Mouse (Mus musculus): Measurements from ENCODE around the gene Lyrm7. TPM values are rescaled to one million over a fixed set of nuclear protein-coding genes. Genes with fewer than 3 reads are reported as not detected.
A peak's percentile ranks its signal among the peaks of the same experiment; 100 is the strongest.

Lyrm7 gene
- polyA plus RNA-seq, 1 experiment from 2014 or later = 25.7 TPM

DNA sequence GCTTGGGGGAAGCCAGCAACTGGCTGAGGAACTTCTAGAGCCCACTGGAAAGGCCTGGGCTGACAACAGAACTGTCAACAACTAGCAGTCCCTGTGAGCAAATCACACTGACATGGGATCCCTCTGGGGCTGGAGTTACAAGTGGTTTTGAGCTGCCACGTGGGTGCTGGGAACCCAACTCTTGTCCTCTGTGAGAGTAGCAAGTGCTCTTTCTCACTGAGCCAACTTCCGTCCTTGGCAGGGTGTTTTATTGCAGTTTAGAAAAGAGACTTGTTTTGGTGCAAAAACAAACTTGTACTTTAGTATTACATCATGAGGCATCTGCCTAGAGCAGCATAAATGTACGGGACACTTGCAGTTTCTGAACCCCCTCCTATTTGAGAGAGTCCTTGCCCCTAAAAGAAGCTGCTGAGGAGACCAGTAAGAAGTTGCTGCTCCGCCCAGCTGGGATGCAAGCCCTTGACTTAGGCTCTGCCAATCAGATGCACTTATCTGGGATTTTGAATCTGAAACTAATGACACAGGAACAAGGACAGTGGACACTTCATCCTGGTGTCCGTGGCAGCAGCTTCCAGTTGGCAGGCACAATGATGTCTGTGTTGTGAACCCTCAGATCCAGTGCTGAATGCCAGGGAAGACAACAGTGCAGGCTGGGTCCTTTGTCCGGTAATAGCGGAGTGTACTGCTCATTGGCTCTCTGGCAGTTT, 11.3 kb upstream of the Lyrm7 start:
- no peak overlapping the region for H3K9ac ChIP-seq (ENCODE audit: low read length)

GRCm38 (mm10) chr11:54869318-54869717, 8.6 kb upstream of the Lyrm7 start:
- Histone ChIP-seq H3K36me3 (ENCODE audit: control insufficient read depth, insufficient read depth) (peaks cover 34% of the 10 kb centered on the region), H3K27me3 (ENCODE audit: control insufficient read depth, insufficient read depth, low read length) (no peaks in the 10 kb centered on the region), H3K4me1 (ENCODE audit: control insufficient read depth, insufficient read depth, low read length) (peaks cover 17% of the 10 kb centered on the region), H3K9ac (ENCODE audit: low read length) (no peak overlapping the region), H3K4me3 (ENCODE audit: low read length) (no peak overlapping the region), H3K4me2 (ENCODE audit: low read depth, low read length) (no peak overlapping the region), H3K9me3 (replicated peaks; ENCODE audit: control insufficient read depth, low read length) (no peaks in the 10 kb centered on the region), H3K27ac (ENCODE audit: low read length) (no peak overlapping the region)
- ATAC-seq (replicated peaks; ENCODE audit: extremely low read depth, insufficient read depth, low FRiP score) = no peak
- 80% methylated on average over 3 of the region's 3 CpGs for WGBS

More for the DNA sequence above, 11.3 kb upstream of the Lyrm7 start:
- H3K4me1 ChIP-seq (ENCODE audit: control insufficient read depth, insufficient read depth, low read length) = peaks cover 17% of the 10 kb centered on the region
- no peak for ATAC-seq (replicated peaks; ENCODE audit: extremely low read depth, insufficient read depth, low FRiP score)
- H3K27me3 ChIP-seq (ENCODE audit: control insufficient read depth, insufficient read depth, low read length) = no peaks in the 10 kb centered on the region
- H3K4me3 ChIP-seq (ENCODE audit: low read length) = no peak overlapping the region
- H3K36me3 ChIP-seq (ENCODE audit: control insufficient read depth, insufficient read depth) = peaks cover 34% of the 10 kb centered on the region
- 76% methylated on average over 7 of the region's 7 CpGs for WGBS
- no peak overlapping the region for H3K27ac ChIP-seq (ENCODE audit: low read length)
- H3K9me3 ChIP-seq (replicated peaks; ENCODE audit: control insufficient read depth, low read length) = no peaks in the 10 kb centered on the region
- no peak overlapping the region for H3K4me2 ChIP-seq (ENCODE audit: low read depth, low read length)

- H3K36me3 ChIP-seq (ENCODE audit: control insufficient read depth, insufficient read depth) = peaks cover 25% of the 10 kb centered on the region
- no peak overlapping the region for H3K4me2 ChIP-seq (ENCODE audit: low read depth, low read length)
- H3K27me3 ChIP-seq (ENCODE audit: control insufficient read depth, insufficient read depth, low read length) = no peaks in the 10 kb centered on the region
- peaks cover 17% of the 10 kb centered on the region for H3K4me1 ChIP-seq (ENCODE audit: control insufficient read depth, insufficient read depth, low read length)
- 70% methylated on average over 2 of the region's 2 CpGs for WGBS
- no peak overlapping the region for H3K9ac ChIP-seq (ENCODE audit: low read length)
- H3K4me3 ChIP-seq (ENCODE audit: low read length) = no peak overlapping the region
- H3K9me3 ChIP-seq (replicated peaks; ENCODE audit: control insufficient read depth, low read length) = no peaks in the 10 kb centered on the region
- H3K27ac ChIP-seq (ENCODE audit: low read length) = peak overlapping the region; percentile 6; the same call in 1 of the 2 replicates
- no peak for ATAC-seq (replicated peaks; ENCODE audit: extremely low read depth, insufficient read depth, low FRiP score)
These were observed 7.7 kb upstream of the Lyrm7 start for GRCm38 (mm10) chr11:54868445-54868844.

- Histone ChIP-seq H3K27me3 (ENCODE audit: control insufficient read depth, insufficient read depth, low read length) (no peaks in the 10 kb centered on the region), H3K27ac (ENCODE audit: low read length) (no peak overlapping the region), H3K4me1 (ENCODE audit: control insufficient read depth, insufficient read depth, low read length) (peaks cover 17% of the 10 kb centered on the region), H3K4me3 (ENCODE audit: low read length) (no peak overlapping the region; the same call in 1 of the 2 replicates), H3K9ac (ENCODE audit: low read length) (no peak overlapping the region; the same call in 1 of the 2 replicates), H3K4me2 (ENCODE audit: low read depth, low read length) (peak overlapping the region; percentile 81), H3K36me3 (ENCODE audit: control insufficient read depth, insufficient read depth) (peaks cover 23% of the 10 kb centered on the region), H3K9me3 (replicated peaks; ENCODE audit: control insufficient read depth, low read length) (no peaks in the 10 kb centered on the region)
- ATAC-seq (replicated peaks; ENCODE audit: extremely low read depth, insufficient read depth, low FRiP score) = no peak
- WGBS = 77% methylated on average over 3 of the region's 3 CpGs
These were observed 7.3 kb upstream of the Lyrm7 start for GRCm38 (mm10) chr11:54867903-54868434.

DNA sequence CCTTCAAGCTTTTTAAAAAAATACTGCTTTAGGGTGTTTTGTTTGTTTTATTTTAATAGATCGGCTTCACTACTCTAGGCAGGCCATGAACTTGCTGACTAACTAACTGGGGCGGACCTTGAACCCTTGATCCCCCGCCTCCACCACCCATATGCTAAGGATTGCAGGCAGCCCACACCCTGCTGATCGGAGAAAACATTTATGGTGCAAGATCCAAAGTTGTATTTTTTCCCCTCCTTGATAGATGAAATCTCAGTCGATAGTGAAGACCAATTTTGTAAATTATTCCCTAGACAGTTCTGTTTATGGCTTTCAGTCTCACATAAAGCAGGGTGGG, 6.3 kb upstream of the Lyrm7 start:
- H3K4me1 ChIP-seq (ENCODE audit: control insufficient read depth, insufficient read depth, low read length) = peaks cover 17% of the 10 kb centered on the region
- peaks cover 19% of the 10 kb centered on the region for H3K36me3 ChIP-seq (ENCODE audit: control insufficient read depth, insufficient read depth)
- H3K4me2 ChIP-seq (ENCODE audit: low read depth, low read length) = peak overlapping the region; percentile 81
- no peaks in the 10 kb centered on the region for H3K27me3 ChIP-seq (ENCODE audit: control insufficient read depth, insufficient read depth, low read length)
- 2% methylated on average over 5 of the region's 5 CpGs for WGBS
- no peak; the same call in 1 of the 2 replicates for ATAC-seq (replicated peaks; ENCODE audit: extremely low read depth, insufficient read depth, low FRiP score)
- no peaks in the 10 kb centered on the region for H3K9me3 ChIP-seq (replicated peaks; ENCODE audit: control insufficient read depth, low read length)
- peak overlapping the region; percentile 96 for H3K9ac ChIP-seq (ENCODE audit: low read length)
- H3K4me3 ChIP-seq (ENCODE audit: low read length) = peak overlapping the region; percentile 86
- peak overlapping the region; percentile 84 for H3K27ac ChIP-seq (ENCODE audit: low read length)

DNA sequence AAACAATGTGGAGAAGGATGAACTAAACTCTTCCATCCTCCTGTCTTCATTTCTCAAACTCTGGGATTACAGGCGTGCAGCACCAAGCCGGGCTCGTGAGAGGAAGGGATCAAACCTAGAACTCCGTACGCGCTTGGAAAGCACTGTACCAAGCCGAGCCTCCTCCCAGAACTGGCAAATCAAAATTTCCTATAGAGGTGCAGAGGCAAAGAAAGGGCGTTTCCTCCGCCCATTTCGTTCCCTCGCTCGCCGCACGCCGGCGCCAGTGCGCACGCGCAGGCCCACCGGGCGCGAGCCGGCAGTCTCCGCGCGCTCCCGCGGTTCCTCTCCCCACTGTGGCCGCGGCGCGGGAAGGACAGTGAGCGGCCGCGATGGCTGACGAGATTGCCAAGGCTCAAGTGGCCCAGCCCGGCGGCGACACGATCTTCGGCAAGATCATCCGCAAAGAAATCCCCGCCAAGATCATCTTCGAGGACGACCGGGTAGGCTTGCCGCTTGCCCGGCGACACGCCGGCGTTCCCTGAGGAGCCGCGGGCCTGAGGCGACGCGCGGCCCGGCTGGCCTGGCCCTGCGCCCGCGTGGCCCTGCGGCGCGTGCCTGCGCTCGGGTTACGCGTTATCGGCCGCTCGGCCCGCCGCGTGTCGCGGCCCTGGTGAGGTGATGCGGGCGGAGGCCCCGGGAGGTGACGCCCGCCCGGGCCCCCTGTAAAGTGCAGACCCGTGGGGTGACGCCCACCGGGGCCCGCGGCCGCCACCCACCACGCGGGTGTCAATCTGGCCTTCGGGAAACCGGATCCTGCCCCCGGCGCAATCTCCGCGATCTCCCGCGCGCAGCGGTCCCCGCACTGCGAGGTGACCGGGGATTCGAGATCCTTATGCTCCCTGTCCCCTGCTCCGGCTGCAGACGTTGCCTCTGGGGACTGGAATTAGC, 5.7 kb upstream of the Lyrm7 start, which contains the start of gene Hint1:
Gene Hint1 (plus strand): TSS at position 265 of the 930 bp plus-strand sequence.
- Histone ChIP-seq H3K4me1 (ENCODE audit: control insufficient read depth, insufficient read depth, low read length) (peaks cover 18% of the 10 kb centered on the region), H3K27me3 (ENCODE audit: control insufficient read depth, insufficient read depth, low read length) (no peaks in the 10 kb centered on the region), H3K4me2 (ENCODE audit: low read depth, low read length) (peak within 1 kb of the TSS; percentile 81), H3K36me3 (ENCODE audit: control insufficient read depth, insufficient read depth) (peaks cover 13% of the 10 kb centered on the region), H3K9ac (ENCODE audit: low read length) (peak within 1 kb of the TSS; percentile 96), H3K27ac (ENCODE audit: low read length) (peak within 1 kb of the TSS; percentile 84), H3K9me3 (replicated peaks; ENCODE audit: control insufficient read depth, low read length) (no peaks in the 10 kb centered on the region), H3K4me3 (ENCODE audit: low read length) (peak within 1 kb of the TSS; percentile 86)
- WGBS = under 1% methylated on average over 107 of the region's 107 CpGs
- ATAC-seq (replicated peaks; ENCODE audit: extremely low read depth, insufficient read depth, low FRiP score) = peak; percentile 83

DNA sequence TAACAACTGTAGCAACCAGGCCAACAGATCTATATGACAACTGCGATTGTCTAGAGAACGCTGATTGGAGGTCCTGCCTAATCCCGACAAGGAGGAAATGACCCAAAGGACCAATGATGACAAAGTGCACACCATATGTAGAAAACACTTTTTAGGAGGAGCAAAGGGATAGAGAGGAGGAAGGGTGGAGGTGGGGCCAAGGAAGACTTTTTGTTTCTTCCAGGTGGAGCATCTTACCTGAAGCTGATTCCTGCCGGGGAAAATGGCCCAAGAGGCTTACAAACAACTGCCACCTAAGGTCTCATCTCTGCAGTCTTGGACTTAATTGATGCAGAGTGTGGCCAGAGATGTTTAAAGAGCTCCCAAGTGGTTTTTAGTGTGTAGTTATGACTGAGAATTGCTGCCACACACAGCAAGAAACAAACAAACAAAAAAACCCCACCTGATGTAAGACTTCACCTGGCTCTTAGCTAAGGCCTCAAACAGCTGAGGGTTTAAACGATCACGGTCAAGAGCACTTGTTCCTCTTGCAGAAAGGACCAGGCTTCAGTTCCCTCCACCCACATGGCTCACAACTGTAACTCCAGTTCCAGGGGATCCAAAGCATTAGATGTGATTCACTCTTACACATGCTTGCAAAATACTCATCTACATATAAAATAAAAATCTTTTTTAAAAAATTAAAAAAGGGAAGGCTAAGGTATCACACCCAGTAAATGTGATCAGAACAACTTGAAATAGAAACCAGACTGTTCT, 4.8 kb upstream of the Lyrm7 start:
- no peaks in the 10 kb centered on the region for H3K9me3 ChIP-seq (replicated peaks; ENCODE audit: control insufficient read depth, low read length)
- H3K9ac ChIP-seq (ENCODE audit: low read length) = peak overlapping the region; percentile 96
- H3K4me3 ChIP-seq (ENCODE audit: low read length) = peak overlapping the region; percentile 86
- H3K27me3 ChIP-seq (ENCODE audit: control insufficient read depth, insufficient read depth, low read length) = no peaks in the 10 kb centered on the region
- H3K36me3 ChIP-seq (ENCODE audit: control insufficient read depth, insufficient read depth) = peaks cover 8% of the 10 kb centered on the region
- no peak for ATAC-seq (replicated peaks; ENCODE audit: extremely low read depth, insufficient read depth, low FRiP score)
- H3K4me2 ChIP-seq (ENCODE audit: low read depth, low read length) = peak overlapping the region; percentile 81
- H3K27ac ChIP-seq (ENCODE audit: low read length) = peak overlapping the region; percentile 84
- peaks cover 23% of the 10 kb centered on the region for H3K4me1 ChIP-seq (ENCODE audit: control insufficient read depth, insufficient read depth, low read length)
- 68% methylated on average over 6 of the region's 6 CpGs for WGBS

GRCm38 (mm10) chr11:54862621-54863520, 2.2 kb upstream of the Lyrm7 start:
- H3K9me3 ChIP-seq (replicated peaks; ENCODE audit: control insufficient read depth, low read length) = no peaks in the 10 kb centered on the region
- no peaks in the 10 kb centered on the region for H3K27me3 ChIP-seq (ENCODE audit: control insufficient read depth, insufficient read depth, low read length)
- H3K4me1 ChIP-seq (ENCODE audit: control insufficient read depth, insufficient read depth, low read length) = peaks cover 17% of the 10 kb centered on the region
- H3K27ac ChIP-seq (ENCODE audit: low read length) = no peak overlapping the region
- 42% methylated on average over 10 of the region's 10 CpGs for WGBS
- peak overlapping the region; percentile 32; the same call in 1 of the 2 replicates for H3K4me2 ChIP-seq (ENCODE audit: low read depth, low read length)
- no peak for ATAC-seq (replicated peaks; ENCODE audit: extremely low read depth, insufficient read depth, low FRiP score)
- no peaks in the 10 kb centered on the region for H3K36me3 ChIP-seq (ENCODE audit: control insufficient read depth, insufficient read depth)
- no peak overlapping the region for H3K4me3 ChIP-seq (ENCODE audit: low read length)
- H3K9ac ChIP-seq (ENCODE audit: low read length) = peak overlapping the region; percentile 18; the same call in 1 of the 2 replicates

Data from heart, embryonic 16.5 days (tissue).